Mouse (Mus musculus) bone marrow macrophage, adult 2 months (primary cell): Measurements from ENCODE around the gene Selplg.

ENCODE experiments used
- CTCF ChIP-seq: IDR thresholded peaks from 2 replicates; pipeline ENCODE4 v1.5.1; 2012; ENCODE audit warnings: low read depth, mild to moderate bottlenecking, low read length, moderate library complexity
- POLR2A ChIP-seq: IDR thresholded peaks from 2 replicates; pipeline ENCODE4 v1.6.1; 2012; ENCODE audit warnings: mild to moderate bottlenecking, low read depth, low read length, borderline replicate concordance

GRCm38 (mm10) chr5:113845627-113846026 lies 13.2 kb upstream of the Selplg start:
- TF ChIP-seq CTCF, result no peak
- no peak for TF ChIP-seq POLR2A
